Comparison of ENCODE assay signal across 20 mouse cellular contexts in the genomic region with DNA sequence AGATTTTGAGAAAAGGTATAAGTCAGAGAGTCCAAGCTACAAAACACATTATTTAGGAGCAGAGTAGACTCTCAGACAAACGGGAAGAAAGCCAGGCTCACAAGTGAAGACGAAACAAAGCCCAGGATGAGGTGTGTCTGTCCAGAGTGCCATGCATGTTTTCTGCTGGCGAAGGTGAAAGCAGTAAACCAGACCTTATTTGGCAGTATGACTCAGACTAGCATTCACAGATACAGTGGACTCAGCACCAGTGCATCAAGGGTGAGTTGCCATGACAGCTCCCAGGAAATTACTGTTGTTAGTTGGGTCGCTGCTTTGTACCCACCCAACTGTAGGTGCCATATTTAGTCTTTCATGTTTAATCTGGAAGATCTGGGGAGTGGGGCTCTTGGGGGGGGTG.
"Had no signal": no experiment of that assay in that cellular context is flagged by ENCODE, and none has a peak within 500 bp of the region (broad histone marks: within the 10 kb centered on the region; RNA-seq: fewer than 3 reads in every experiment).

No protein-coding gene starts in this region.

- H3K4me2 ChIP-seq: kidney, embryonic 15.5 days; liver, embryonic 13.5 days; midbrain, embryonic 11.5 days; neural tube, embryonic 12.5 days; neural tube, embryonic 15.5 days had no signal

- H3K9me3 ChIP-seq: kidney, embryonic 15.5 days; liver, embryonic 13.5 days; neural tube, embryonic 12.5 days; neural tube, embryonic 15.5 days had no signal

- H3K27ac ChIP-seq: kidney, embryonic 15.5 days; liver, embryonic 13.5 days; neural tube, embryonic 12.5 days; neural tube, embryonic 15.5 days; stomach, postnatal 0 days had no signal

- H3K27me3 ChIP-seq: kidney, embryonic 15.5 days; liver, embryonic 13.5 days; neural tube, embryonic 12.5 days; neural tube, embryonic 15.5 days had no signal

- DNase-seq: kidney, adult 11 months; kidney, adult 8-10 months; kidney, postnatal 10 days; kidney, postnatal 36 days; liver, embryonic 13.5 days; lung, adult 2 months; lung, postnatal 14 days; lung, postnatal 4 days; midbrain, embryonic 14.5 days; right cerebral cortex, adult 18-20 months; right cerebral cortex, postnatal 14 days; right cerebral cortex, postnatal 4 days; thymus, adult 2 months; thymus, postnatal 14 days; thymus, postnatal 4 days had no signal

- H3K36me3 ChIP-seq: kidney, embryonic 15.5 days; liver, embryonic 13.5 days; neural tube, embryonic 12.5 days; neural tube, embryonic 15.5 days had no signal

- H3K4me1 ChIP-seq: kidney, embryonic 15.5 days; liver, embryonic 13.5 days; neural tube, embryonic 12.5 days; neural tube, embryonic 15.5 days had no signal

- H3K9ac ChIP-seq: kidney, embryonic 15.5 days; liver, embryonic 13.5 days; neural tube, embryonic 12.5 days; neural tube, embryonic 15.5 days had no signal

- H3K4me3 ChIP-seq: kidney, embryonic 15.5 days; liver, embryonic 13.5 days; neural tube, embryonic 12.5 days; neural tube, embryonic 15.5 days had no signal
